Mouse (Mus musculus): ENCODE results near the gene Metrn.
A peak's percentile ranks its signal among the peaks of the same experiment; 100 is the strongest.

DNA sequence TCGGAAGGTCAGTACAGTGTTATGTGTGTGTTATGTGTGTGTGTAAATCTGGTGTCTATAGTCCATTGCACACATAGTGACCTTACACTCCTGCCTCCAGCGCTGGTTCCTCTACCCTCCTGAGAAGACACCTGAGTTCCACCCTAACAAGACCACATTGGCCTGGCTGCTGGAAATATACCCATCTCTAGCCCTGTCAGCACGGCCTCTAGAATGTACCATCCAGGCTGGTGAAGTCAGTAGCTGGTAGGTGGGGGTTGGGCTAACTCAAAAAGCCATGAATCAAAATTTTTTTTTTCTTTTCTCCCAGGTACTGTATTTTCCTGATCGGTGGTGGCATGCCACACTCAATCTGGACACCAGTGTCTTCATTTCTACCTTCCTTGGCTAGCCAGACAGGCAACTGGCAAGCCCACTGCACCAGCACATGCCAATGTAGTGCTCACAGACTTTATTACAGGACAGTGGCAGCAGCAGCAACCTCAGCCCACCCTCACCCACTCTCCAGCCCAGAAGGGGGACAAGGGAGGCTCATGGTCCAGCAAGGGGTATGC is 33.3 kb upstream of the Metrn start:
- TF ChIP-seq POLR2A (IDR thresholded peaks at IDR 0.05; ENCODE audit: insufficient read length, low read depth) (peak; percentile 26), USF1 (IDR thresholded peaks at IDR 0.05; ENCODE audit: low read depth) (no peak), TCF12 (IDR thresholded peaks at IDR 0.05; ENCODE audit: insufficient read depth, poor library complexity, severe bottlenecking) (no peak), E2F4 (IDR thresholded peaks at IDR 0.05; ENCODE audit: insufficient read depth) (no peak), MAX (IDR thresholded peaks at IDR 0.05; ENCODE audit: low read depth) (no peak), POLR2AphosphoS2 (IDR thresholded peaks at IDR 0.05; ENCODE audit: insufficient read length, low read depth) (no peak), MYOG (IDR thresholded peaks at IDR 0.05; ENCODE audit: control insufficient read depth in 1 of 3, insufficient read depth in 1 of 3, insufficient read length in 2 of 3, low read depth in 2 of 3) (no peak), MYOD1 (IDR thresholded peaks at IDR 0.05; ENCODE audit: control insufficient read depth in 1 of 3, insufficient read length in 2 of 3, low read depth in 2 of 3) (no peak), CEBPB (IDR thresholded peaks at IDR 0.05; ENCODE audit: insufficient read depth, poor library complexity, severe bottlenecking) (no peak), TCF3 (IDR thresholded peaks at IDR 0.05; ENCODE audit: insufficient read length, low read depth) (no peak), REST (IDR thresholded peaks at IDR 0.05; ENCODE audit: insufficient read depth, insufficient read length) (no peak)
